Mouse (Mus musculus): ENCODE measurements around the gene Ccdc14. TPM values are rescaled to one million over a fixed set of nuclear protein-coding genes. Genes with fewer than 3 reads are reported as not detected.

Ccdc14 gene
- polyA plus RNA-seq, 1 experiment = 0.71 TPM

DNA sequence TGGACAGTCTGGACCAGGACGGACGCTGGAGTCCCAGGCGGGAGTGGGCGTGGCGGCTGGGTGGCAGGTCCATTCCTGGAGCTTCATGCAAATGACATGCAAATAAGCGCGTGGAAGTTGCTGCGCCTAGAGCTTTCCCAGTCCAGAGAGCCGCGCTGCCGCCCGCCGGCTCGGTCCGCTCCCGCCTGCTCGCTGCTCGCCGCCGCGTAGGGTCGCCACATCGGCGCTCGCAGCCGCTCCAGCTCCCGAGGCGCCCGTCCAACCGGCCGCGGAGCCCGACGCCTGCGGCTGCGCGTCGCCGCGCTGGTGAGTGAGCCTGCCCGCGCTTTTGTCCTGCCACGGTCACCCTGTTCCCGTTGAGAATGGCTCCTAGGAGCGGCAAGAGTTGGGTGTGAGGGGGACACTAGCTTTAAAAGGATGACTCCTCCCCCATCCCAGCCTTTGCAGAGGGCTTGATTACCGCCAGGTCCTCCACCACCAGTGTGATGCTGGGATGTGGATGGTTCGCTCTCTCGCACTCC, 54.7 kb downstream of the Ccdc14 start, which contains the start of gene Mylk:
Gene Mylk (plus strand): TSS at position 146 of the 521 bp plus-strand sequence.
- Histone ChIP-seq H3K27ac (ENCODE audit: insufficient read depth, low read depth, low read length) (no peak within 1 kb of the TSS), H3K36me3 (ENCODE audit: control insufficient read depth, insufficient read depth, low read length) (no peaks in the 10 kb centered on the region), H3K4me3 (ENCODE audit: low read depth, low read length) (peak within 1 kb of the TSS; percentile 58), H3K4me1 (ENCODE audit: control insufficient read depth, insufficient read depth, insufficient read length, low read length) (peaks cover 6% of the 10 kb centered on the region), H3K27me3 (ENCODE audit: control insufficient read depth, insufficient read depth, low read length) (peaks cover 9% of the 10 kb centered on the region)
- TF ChIP-seq POLR2A (IDR thresholded peaks at IDR 0.05; ENCODE audit: low read depth, low read length) (peak; percentile 75; the same call in 1 of the 2 replicates), CTCF (IDR thresholded peaks at IDR 0.05; ENCODE audit: extremely low read depth, insufficient read length, insufficient replicate concordance, low read depth, low read length) (no peak)
- WGBS = under 1% methylated on average over 48 of the region's 48 CpGs

DNA sequence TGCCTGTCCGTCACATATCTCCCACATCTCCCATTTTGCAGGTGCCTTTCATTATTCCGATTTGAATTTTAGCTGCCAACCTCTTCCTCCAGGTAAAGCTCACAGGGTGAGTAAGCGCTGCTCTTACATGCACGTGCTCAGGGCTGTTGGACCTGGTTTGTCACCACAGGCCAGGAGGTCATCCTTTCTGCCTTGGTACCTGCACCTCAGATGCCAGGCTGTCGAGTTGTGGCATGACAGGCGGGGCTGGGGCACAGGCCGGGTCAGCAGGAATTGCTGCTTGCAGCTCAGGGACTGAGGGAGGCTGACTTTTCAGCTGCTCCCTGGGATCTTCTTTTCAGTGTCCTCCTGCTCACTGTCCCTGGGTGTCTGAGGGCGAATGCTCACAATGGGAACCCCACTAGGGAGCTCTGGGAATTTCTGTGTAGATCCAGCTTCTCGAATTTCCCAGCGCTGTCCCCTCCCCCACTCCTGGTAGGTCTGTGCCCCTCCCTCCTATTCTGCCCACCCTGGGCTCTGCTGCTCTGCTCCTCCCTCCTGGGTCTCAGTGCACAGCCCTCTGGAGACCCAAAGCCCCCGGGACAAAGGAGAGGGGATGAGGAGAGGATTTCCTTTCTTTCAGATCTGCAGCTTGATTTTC, 57.8 kb downstream of the Ccdc14 start:
- Histone ChIP-seq H3K27me3 (ENCODE audit: control insufficient read depth, insufficient read depth, low read length) (peaks cover 9% of the 10 kb centered on the region), H3K4me1 (ENCODE audit: control insufficient read depth, insufficient read depth, insufficient read length, low read length) (peaks cover 4% of the 10 kb centered on the region), H3K4me3 (ENCODE audit: low read depth, low read length) (no peak overlapping the region), H3K27ac (ENCODE audit: insufficient read depth, low read depth, low read length) (no peak overlapping the region), H3K36me3 (ENCODE audit: control insufficient read depth, insufficient read depth, low read length) (no peaks in the 10 kb centered on the region)
- no peak for TF ChIP-seq CTCF (IDR thresholded peaks at IDR 0.05; ENCODE audit: extremely low read depth, insufficient read length, insufficient replicate concordance, low read depth, low read length)
- no peak for TF ChIP-seq POLR2A (IDR thresholded peaks at IDR 0.05; ENCODE audit: low read depth, low read length)
- WGBS = 46% methylated on average over 11 of the region's 11 CpGs

GRCm38 (mm10) chr16:34749536-34749935, 59.1 kb downstream of the Ccdc14 start:
- 63% methylated on average over 4 of the region's 4 CpGs for WGBS
- Histone ChIP-seq H3K4me3 (ENCODE audit: low read depth, low read length) (no peak overlapping the region), H3K4me1 (ENCODE audit: control insufficient read depth, insufficient read depth, insufficient read length, low read length) (peaks cover 4% of the 10 kb centered on the region), H3K36me3 (ENCODE audit: control insufficient read depth, insufficient read depth, low read length) (no peaks in the 10 kb centered on the region), H3K27me3 (ENCODE audit: control insufficient read depth, insufficient read depth, low read length) (peaks cover 9% of the 10 kb centered on the region), H3K27ac (ENCODE audit: insufficient read depth, low read depth, low read length) (no peak overlapping the region)
- TF ChIP-seq POLR2A (IDR thresholded peaks at IDR 0.05; ENCODE audit: low read depth, low read length) (no peak), CTCF (IDR thresholded peaks at IDR 0.05; ENCODE audit: extremely low read depth, insufficient read length, insufficient replicate concordance, low read depth, low read length) (no peak)

- TF ChIP-seq CTCF (IDR thresholded peaks at IDR 0.05; ENCODE audit: extremely low read depth, insufficient read length, insufficient replicate concordance, low read depth, low read length) (no peak), POLR2A (IDR thresholded peaks at IDR 0.05; ENCODE audit: low read depth, low read length) (no peak)
- 66% methylated on average over 3 of the region's 3 CpGs for WGBS
Measured at GRCm38 (mm10) chr16:34752026-34752425, 61.6 kb downstream of the Ccdc14 start.

GRCm38 (mm10) chr16:34752977-34753376, 62.6 kb downstream of the Ccdc14 start:
- H3K4me3 ChIP-seq (ENCODE audit: low read depth, low read length) = no peak overlapping the region
- no peaks in the 10 kb centered on the region for H3K27me3 ChIP-seq (ENCODE audit: control insufficient read depth, insufficient read depth, low read length)
- no peak for TF ChIP-seq CTCF (IDR thresholded peaks at IDR 0.05; ENCODE audit: extremely low read depth, insufficient read length, insufficient replicate concordance, low read depth, low read length)
- no peak for TF ChIP-seq POLR2A (IDR thresholded peaks at IDR 0.05; ENCODE audit: low read depth, low read length)
- no peaks in the 10 kb centered on the region for H3K36me3 ChIP-seq (ENCODE audit: control insufficient read depth, insufficient read depth, low read length)
- H3K4me1 ChIP-seq (ENCODE audit: control insufficient read depth, insufficient read depth, insufficient read length, low read length) = peaks cover 2% of the 10 kb centered on the region; the same call in 1 of the 2 replicates
- H3K27ac ChIP-seq (ENCODE audit: insufficient read depth, low read depth, low read length) = no peak overlapping the region
- WGBS = 83% methylated on average over 3 of the region's 3 CpGs

More at GRCm38 (mm10) chr16:34752026-34752425, 61.6 kb downstream of the Ccdc14 start:
- Histone ChIP-seq H3K4me3 (ENCODE audit: low read depth, low read length) (no peak overlapping the region), H3K36me3 (ENCODE audit: control insufficient read depth, insufficient read depth, low read length) (no peaks in the 10 kb centered on the region), H3K27me3 (ENCODE audit: control insufficient read depth, insufficient read depth, low read length) (no peaks in the 10 kb centered on the region), H3K4me1 (ENCODE audit: control insufficient read depth, insufficient read depth, insufficient read length, low read length) (peaks cover 2% of the 10 kb centered on the region; the same call in 1 of the 2 replicates), H3K27ac (ENCODE audit: insufficient read depth, low read depth, low read length) (no peak overlapping the region)

- H3K27me3 ChIP-seq (ENCODE audit: control insufficient read depth, insufficient read depth, low read length) = no peaks in the 10 kb centered on the region
- no peak for TF ChIP-seq CTCF (IDR thresholded peaks at IDR 0.05; ENCODE audit: extremely low read depth, insufficient read length, insufficient replicate concordance, low read depth, low read length)
- no peak for TF ChIP-seq POLR2A (IDR thresholded peaks at IDR 0.05; ENCODE audit: low read depth, low read length)
- WGBS = 89% methylated on average over 7 of the region's 7 CpGs
- H3K4me3 ChIP-seq (ENCODE audit: low read depth, low read length) = no peak overlapping the region
- H3K36me3 ChIP-seq (ENCODE audit: control insufficient read depth, insufficient read depth, low read length) = no peaks in the 10 kb centered on the region
- H3K4me1 ChIP-seq (ENCODE audit: control insufficient read depth, insufficient read depth, insufficient read length, low read length) = no peaks in the 10 kb centered on the region
- H3K27ac ChIP-seq (ENCODE audit: insufficient read depth, low read depth, low read length) = no peak overlapping the region
Measured at GRCm38 (mm10) chr16:34756991-34757390, 66.6 kb downstream of the Ccdc14 start.

DNA sequence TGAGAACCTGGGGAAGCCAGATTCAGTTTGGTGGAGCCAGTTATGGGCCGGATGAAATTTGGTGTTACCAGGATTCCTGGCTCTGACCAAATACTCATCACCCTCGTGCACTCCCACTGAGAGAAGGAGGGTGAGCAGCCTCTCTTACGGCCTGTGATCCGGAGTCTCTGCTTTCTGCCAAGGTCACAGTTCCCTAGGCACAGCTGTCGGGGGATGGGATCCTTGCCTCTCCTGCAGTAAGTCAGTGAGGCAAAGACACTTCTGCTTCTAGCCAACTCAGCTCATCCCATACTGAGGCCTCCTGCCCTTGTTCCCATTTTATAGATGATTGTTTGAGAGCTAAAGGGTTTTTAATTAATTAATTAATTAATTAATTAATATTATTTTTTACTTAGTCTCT, 67.8 kb downstream of the Ccdc14 start:
- no peaks in the 10 kb centered on the region for H3K36me3 ChIP-seq (ENCODE audit: control insufficient read depth, insufficient read depth, low read length)
- no peak for TF ChIP-seq POLR2A (IDR thresholded peaks at IDR 0.05; ENCODE audit: low read depth, low read length)
- no peak for TF ChIP-seq CTCF (IDR thresholded peaks at IDR 0.05; ENCODE audit: extremely low read depth, insufficient read length, insufficient replicate concordance, low read depth, low read length)
- WGBS = 84% methylated on average over 5 of the region's 5 CpGs
- H3K4me3 ChIP-seq (ENCODE audit: low read depth, low read length) = no peak overlapping the region
- H3K27ac ChIP-seq (ENCODE audit: insufficient read depth, low read depth, low read length) = no peak overlapping the region
- no peaks in the 10 kb centered on the region for H3K27me3 ChIP-seq (ENCODE audit: control insufficient read depth, insufficient read depth, low read length)
- H3K4me1 ChIP-seq (ENCODE audit: control insufficient read depth, insufficient read depth, insufficient read length, low read length) = no peaks in the 10 kb centered on the region
